Mouse (Mus musculus) heart, embryonic 11.5 days (tissue): ENCODE data around the gene Pank1. TPM values are rescaled to one million over a fixed set of nuclear protein-coding genes. Genes with fewer than 3 reads are reported as not detected.

Source experiments
- ATAC-seq: fragments of 200-750 bp; cut with Nextera tagmentation; replicated peaks from 2 replicates; pipeline ENCODE4 v1.8.0; 2017; ENCODE audit warnings: moderate library complexity; ENCODE audit not compliant: insufficient number of reproducible peaks, low FRiP score, low TSS enrichment
- H3K27ac ChIP-seq: fragments of 300-500 bp; sonication (generic); 2 replicates; pipeline ENCODE4 v1.5.1; 2014; ENCODE audit warnings: mild to moderate bottlenecking, low read depth, low read length
- H3K27me3 ChIP-seq: fragments of 300-500 bp; sonication (generic); 2 replicates; pipeline ENCODE4 v1.6.1; 2014; ENCODE audit warnings: mild to moderate bottlenecking, low read length, mixed read lengths; ENCODE audit not compliant: control insufficient read depth, insufficient read depth
- H3K36me3 ChIP-seq: fragments of 300-500 bp; sonication (generic); 2 replicates; pipeline ENCODE4 v1.6.1; 2014; ENCODE audit warnings: mild to moderate bottlenecking, low read length, moderate library complexity, mixed read lengths; ENCODE audit not compliant: control insufficient read depth, insufficient read depth
- H3K4me1 ChIP-seq: fragments of 300-500 bp; sonication (generic); 2 replicates; pipeline ENCODE4 v1.6.1; 2014; ENCODE audit warnings: low read length; ENCODE audit not compliant: control insufficient read depth, insufficient read depth
- H3K4me2 ChIP-seq: fragments of 300-500 bp; sonication (generic); 2 replicates; pipeline ENCODE4 v1.6.1; 2014; ENCODE audit warnings: mild to moderate bottlenecking, moderate library complexity
- H3K4me3 ChIP-seq: fragments of 300-500 bp; sonication (generic); 2 replicates; pipeline ENCODE4 v1.5.1; 2014; ENCODE audit warnings: low read depth, low read length
- H3K9ac ChIP-seq: fragments of 300-500 bp; sonication (generic); 2 replicates; pipeline ENCODE4 v1.6.1; 2014; ENCODE audit warnings: mild to moderate bottlenecking, low read depth, low read length, moderate library complexity
- H3K9me3 ChIP-seq: fragments of 300-500 bp; sonication (generic); replicated peaks from 2 replicates; pipeline ENCODE4 v1.6.1; 2016; ENCODE audit warnings: low read length; ENCODE audit not compliant: control insufficient read depth
- WGBS: fragments of 180-500 bp; shearing (Covaris S2); extraction: QIAGEN DNeasy Blood & Tissue Kit; methylation state at CpG from one replicate; pipeline ENCODE4 v1.1.7; 2014; ENCODE audit not compliant: insufficient replicate concordance; 5-methylcytosine and 5-hydroxymethylcytosine counted together
- polyA plus RNA-seq: library from polyadenylated mRNA; unstranded; fragments of >200 nt; fragmentation: Nextera tagmentation; extraction: Ambion mirVana; gene quantifications from 2 replicates; pipeline ENCODE4 v1.2.1, GENCODE M21; 2014

The Pank1 gene
- polyA plus RNA-seq, result 12.5 and 14.2 TPM in 2 replicates

- ATAC-seq, result peak; percentile 65
- Histone ChIP-seq H3K27ac (peak within 1 kb of the TSS; percentile 99), H3K9me3 (no peaks in the 10 kb centered on the region), H3K36me3 (no peaks in the 10 kb centered on the region), H3K4me3 (peak within 1 kb of the TSS; percentile 94), H3K27me3 (no peaks in the 10 kb centered on the region), H3K9ac (peak within 1 kb of the TSS; percentile 99), H3K4me2 (peak within 1 kb of the TSS; percentile 76), H3K4me1 (peaks cover 5% of the 10 kb centered on the region)
- under 1% methylated on average over 94 of the region's 96 CpGs for WGBS
These were observed at the start of gene Pank1 for GRCm38 (mm10) chr19:34878603-34879541. TSS of gene Pank1 (minus strand) at chr19:34879455.

DNA sequence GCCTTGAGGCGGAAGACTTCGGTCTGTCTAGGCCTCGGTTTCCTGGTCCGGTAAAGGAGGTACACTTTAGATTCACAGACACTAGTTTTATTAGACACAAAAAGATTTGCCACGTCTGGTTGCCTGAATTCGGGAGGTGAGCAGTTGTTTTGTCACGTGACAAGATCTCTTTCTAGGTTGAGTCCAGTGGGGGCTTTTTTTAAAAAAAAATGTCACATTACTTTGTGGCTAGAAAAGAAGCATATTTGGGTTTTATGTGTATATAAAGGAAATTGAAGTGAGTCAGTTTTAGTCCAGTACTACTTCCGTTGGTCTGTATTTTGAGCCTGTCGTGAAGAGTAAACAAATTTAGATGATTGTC is 43.3 kb upstream of the Pank1 start:
- H3K4me3 ChIP-seq, result peak overlapping the region; percentile 81
- ATAC-seq, result no peak
- under 1% methylated on average over 9 of the region's 9 CpGs for WGBS

DNA sequence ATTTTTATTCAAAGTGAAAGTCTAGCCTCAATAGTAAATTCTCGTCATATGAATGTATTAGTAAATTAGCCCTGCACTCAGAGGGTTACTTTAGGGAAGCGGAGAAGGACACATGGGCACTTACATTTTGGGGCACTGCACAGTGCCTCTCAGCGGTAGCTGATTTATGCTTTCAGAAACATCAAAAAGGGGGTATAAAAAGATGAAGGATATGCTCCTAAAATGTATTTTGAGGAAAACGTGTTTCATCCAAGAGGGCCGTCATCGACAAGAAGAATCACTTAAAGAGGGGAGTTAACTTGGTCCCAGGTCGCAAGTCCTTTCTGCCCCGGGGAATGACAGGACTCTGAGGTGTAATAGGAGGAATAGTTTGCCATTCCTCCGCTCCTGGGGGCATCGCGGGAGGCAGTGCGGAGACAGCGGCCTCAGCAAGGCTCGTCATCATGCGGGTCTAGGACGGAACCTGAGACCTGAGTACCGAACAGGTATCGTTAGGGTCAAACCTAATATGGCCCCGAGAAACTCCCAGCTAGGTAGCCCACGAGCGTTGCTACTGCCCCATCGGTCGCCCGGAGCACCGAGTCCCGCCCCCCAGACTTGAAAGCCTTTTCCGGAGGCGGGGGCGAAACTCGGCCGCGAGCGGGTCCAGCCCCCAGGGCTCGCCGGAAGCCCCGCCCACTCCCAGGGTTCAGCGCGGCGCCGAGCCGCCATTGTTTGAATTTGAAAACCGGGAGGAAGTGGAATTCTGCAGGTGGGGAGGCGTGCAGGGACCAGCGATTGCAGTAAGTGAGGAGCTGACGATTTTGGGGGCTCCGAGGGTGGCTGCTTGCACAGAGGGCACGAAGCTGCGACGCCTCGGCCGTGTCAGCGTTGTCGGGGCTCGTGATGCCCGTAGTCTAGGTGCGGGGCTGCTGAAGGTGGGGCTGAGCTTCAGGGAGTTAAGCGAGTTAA is 42.7 kb upstream of the Pank1 start, which contains the start of gene Kif20b:
TSS of gene Kif20b (plus strand) at position 710 of the 951 bp plus-strand sequence.
- H3K9me3 ChIP-seq, result no peaks in the 10 kb centered on the region
- peak within 1 kb of the TSS; percentile 76 for H3K27ac ChIP-seq
- H3K27me3 ChIP-seq, result no peaks in the 10 kb centered on the region
- H3K4me3 ChIP-seq, result peak within 1 kb of the TSS; percentile 81
- under 1% methylated on average over 57 of the region's 57 CpGs for WGBS
- H3K4me1 ChIP-seq, result no peaks in the 10 kb centered on the region
- 0 out of 2 replicates have a peak, but pooled peaks cover 3% of the 10 kb centered on the region for H3K36me3 ChIP-seq
- peak; percentile 95 for ATAC-seq
- H3K9ac ChIP-seq, result peak within 1 kb of the TSS; percentile 74
- peak within 1 kb of the TSS; percentile 72 for H3K4me2 ChIP-seq

More for the DNA sequence above, 43.3 kb upstream of the Pank1 start:
- Histone ChIP-seq H3K9ac (peak overlapping the region; percentile 74), H3K27me3 (no peaks in the 10 kb centered on the region), H3K4me1 (no peaks in the 10 kb centered on the region), H3K36me3 (0 out of 2 replicates have a peak, but pooled peaks cover 3% of the 10 kb centered on the region), H3K4me2 (peak overlapping the region; percentile 72), H3K9me3 (no peaks in the 10 kb centered on the region), H3K27ac (peak overlapping the region; percentile 71; the same call in 1 of the 2 replicates)

GRCm38 (mm10) chr19:34921253-34921651 is 42.0 kb upstream of the Pank1 start:
- no peaks in the 10 kb centered on the region for H3K27me3 ChIP-seq
- 19% methylated on average over 7 of the region's 7 CpGs for WGBS
- no peaks in the 10 kb centered on the region for H3K4me1 ChIP-seq
- no peak for ATAC-seq
- H3K9me3 ChIP-seq, result no peaks in the 10 kb centered on the region
- peak overlapping the region; percentile 76; the same call in 1 of the 2 replicates for H3K27ac ChIP-seq
- H3K36me3 ChIP-seq, result 0 out of 2 replicates have a peak, but pooled peaks cover 3% of the 10 kb centered on the region
- H3K4me3 ChIP-seq, result peak overlapping the region; percentile 81
- peak overlapping the region; percentile 72 for H3K4me2 ChIP-seq
- no peak overlapping the region for H3K9ac ChIP-seq

- no peaks in the 10 kb centered on the region for H3K9me3 ChIP-seq
- H3K36me3 ChIP-seq, result 0 out of 2 replicates have a peak, but pooled peaks cover 3% of the 10 kb centered on the region
- ATAC-seq, result no peak
- H3K27me3 ChIP-seq, result no peaks in the 10 kb centered on the region
- no peak overlapping the region for H3K4me2 ChIP-seq
- no peak overlapping the region for H3K4me3 ChIP-seq
- 69% methylated on average over 3 of the region's 3 CpGs for whole genome bisulfite sequencing
- H3K4me1 ChIP-seq, result no peaks in the 10 kb centered on the region
- H3K9ac ChIP-seq, result no peak overlapping the region
- no peak overlapping the region for H3K27ac ChIP-seq
These were observed 41.3 kb upstream of the Pank1 start for GRCm38 (mm10) chr19:34920531-34920930.

DNA sequence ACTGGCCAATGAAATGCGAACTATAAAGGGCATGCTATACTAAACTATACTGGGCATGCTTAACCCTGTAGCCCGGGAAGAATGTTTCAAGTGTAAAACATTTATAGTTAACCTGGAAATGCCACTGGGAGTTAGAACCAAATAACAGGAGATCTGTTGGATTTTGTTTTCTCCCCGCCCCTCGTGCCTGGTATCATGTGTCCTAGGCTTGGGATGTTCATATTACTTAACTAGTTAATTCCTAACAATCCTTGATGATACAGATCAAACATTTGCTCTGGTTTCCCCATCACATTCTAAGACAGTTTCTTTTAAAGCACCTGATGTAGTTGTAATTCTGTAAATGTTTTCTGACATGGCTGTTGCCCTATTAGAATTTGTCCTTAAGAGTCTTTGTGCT is 40.8 kb upstream of the Pank1 start:
- Histone ChIP-seq H3K9ac (no peak overlapping the region), H3K9me3 (no peaks in the 10 kb centered on the region), H3K36me3 (0 out of 2 replicates have a peak, but pooled peaks cover 1% of the 10 kb centered on the region), H3K27me3 (no peaks in the 10 kb centered on the region), H3K27ac (no peak overlapping the region), H3K4me2 (no peak overlapping the region), H3K4me1 (no peaks in the 10 kb centered on the region), H3K4me3 (no peak overlapping the region)
- WGBS, result 87% methylated on average over 4 of the region's 4 CpGs
- ATAC-seq, result no peak

DNA sequence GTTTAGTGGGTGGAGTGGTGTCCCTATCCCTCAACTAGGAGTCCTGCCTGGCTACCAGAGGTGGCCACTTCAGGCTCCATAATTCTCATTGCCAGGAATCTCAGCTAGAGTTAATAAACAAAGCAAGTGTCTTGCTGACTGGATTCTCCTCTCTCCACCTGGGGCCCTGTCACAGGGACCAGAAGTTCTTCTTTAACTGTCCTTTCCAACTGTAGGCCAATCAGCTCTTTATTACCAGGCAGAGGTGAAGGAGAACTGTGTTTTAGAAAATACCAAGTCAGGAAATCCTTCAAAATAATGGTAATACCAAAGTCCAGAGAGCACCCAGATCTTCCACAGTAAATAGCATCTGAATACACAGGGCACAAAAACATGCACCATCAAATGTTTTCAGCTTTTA is 33.1 kb upstream of the Pank1 start:
- H3K9ac ChIP-seq, result no peak overlapping the region
- H3K4me3 ChIP-seq, result no peak overlapping the region
- H3K9me3 ChIP-seq, result no peaks in the 10 kb centered on the region
- H3K4me2 ChIP-seq, result no peak overlapping the region
- no peaks in the 10 kb centered on the region for H3K27me3 ChIP-seq
- no peak overlapping the region for H3K27ac ChIP-seq
- no peaks in the 10 kb centered on the region for H3K36me3 ChIP-seq
- ATAC-seq, result no peak
- H3K4me1 ChIP-seq, result no peaks in the 10 kb centered on the region

GRCm38 (mm10) chr19:34906772-34907171 is 27.5 kb upstream of the Pank1 start:
- H3K27ac ChIP-seq, result no peak overlapping the region
- no peaks in the 10 kb centered on the region for H3K36me3 ChIP-seq
- no peak overlapping the region for H3K4me3 ChIP-seq
- no peak for ATAC-seq
- no peak overlapping the region for H3K9ac ChIP-seq
- H3K4me2 ChIP-seq, result peak overlapping the region; percentile 6; the same call in 1 of the 2 replicates
- no peaks in the 10 kb centered on the region for H3K4me1 ChIP-seq
- WGBS, result 63% methylated on average over 5 of the region's 5 CpGs
- H3K9me3 ChIP-seq, result no peaks in the 10 kb centered on the region
- no peaks in the 10 kb centered on the region for H3K27me3 ChIP-seq
